Mouse (Mus musculus): ENCODE data around the gene Zfp524. TPM values are rescaled to one million over a fixed set of nuclear protein-coding genes. Genes with fewer than 3 reads are reported as not detected.

The Zfp524 gene
- total RNA-seq, 2 experiments from 2014 or later: 12.6 to 13.2 TPM

DNA sequence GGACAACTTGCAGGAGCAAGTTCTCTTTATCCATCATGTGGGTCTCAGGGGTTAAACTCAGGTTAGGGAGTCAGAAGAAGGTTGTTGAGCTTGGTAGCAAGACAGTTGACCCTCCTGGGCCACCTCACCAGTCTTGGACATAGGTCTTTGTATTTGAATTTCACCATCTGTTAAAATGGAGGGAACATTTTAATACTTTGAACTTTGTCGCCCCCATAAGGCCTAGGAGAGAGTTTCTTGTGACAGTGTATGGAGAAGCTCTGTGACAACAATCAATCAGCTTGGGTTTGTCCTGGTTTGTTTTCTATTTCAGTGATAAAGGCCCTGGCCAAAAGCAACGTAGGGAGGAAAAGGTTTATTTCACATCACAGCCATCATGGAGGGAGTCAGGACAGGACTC, 33.1 kb downstream of the Zfp524 start:
- no peak for DNase-seq

- DNase-seq: peak; percentile 88
Measured at GRCm38 (mm10) chr7:5051193-5052192, 37.3 kb downstream of the Zfp524 start, which contains the start of gene Zfp580. Gene Zfp580 (plus strand): TSS chr7:5051538.

GRCm38 (mm10) chr7:5052438-5052837, 38.2 kb downstream of the Zfp524 start:
- DNase-seq: no peak

DNA sequence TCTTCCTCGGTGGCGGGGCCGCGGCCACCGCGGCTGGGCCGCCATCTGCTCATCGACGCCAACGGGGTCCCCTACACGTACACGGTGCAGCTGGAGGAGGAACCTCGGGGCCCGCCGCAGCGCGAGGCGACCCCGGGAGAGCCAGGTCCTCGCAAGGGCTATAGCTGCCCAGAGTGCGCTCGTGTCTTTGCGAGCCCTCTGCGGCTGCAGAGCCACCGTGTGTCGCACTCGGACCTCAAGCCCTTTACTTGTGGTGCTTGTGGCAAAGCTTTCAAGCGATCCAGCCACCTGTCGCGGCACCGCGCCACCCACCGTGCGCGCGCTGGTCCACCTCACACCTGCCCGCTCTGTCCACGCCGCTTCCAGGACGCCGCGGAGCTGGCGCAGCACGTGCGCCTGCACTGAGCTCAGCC, 38.7 kb downstream of the Zfp524 start:
- no peak for DNase-seq

DNA sequence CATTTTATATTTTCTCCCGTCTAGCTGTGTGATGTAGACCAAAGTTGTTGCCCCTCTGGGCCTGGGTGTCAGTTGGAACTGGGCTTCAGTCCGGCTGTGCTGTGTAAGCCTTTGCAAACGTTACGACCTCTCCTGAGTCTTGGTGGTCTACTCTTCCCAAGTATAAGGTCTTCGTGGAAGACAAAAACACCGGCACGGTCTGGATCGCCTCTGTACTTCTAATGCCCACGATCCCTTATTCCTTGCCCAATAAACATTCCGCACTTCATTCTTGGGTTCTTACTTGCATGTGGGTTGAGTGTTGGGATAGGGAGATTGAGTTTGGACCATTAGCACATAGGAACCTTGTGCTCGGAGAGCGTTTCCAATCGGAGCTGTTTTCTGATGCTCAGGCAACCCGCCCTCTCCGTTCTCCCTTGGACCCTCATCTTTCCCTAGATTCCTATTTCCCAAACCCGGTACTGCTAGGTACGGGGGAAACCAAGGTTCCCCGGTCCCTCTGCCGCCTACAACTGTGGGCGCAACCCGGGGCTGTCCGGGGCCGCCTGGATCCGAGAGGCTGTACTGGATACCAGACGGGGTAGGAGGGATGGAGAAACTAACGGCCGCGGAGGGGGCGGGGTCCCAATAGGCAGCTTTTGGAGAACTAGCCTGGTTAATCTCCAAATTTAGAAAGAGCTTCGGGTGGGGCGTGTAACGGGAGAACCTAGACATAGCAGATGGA, 39.4 kb downstream of the Zfp524 start:
- no peak for DNase-seq

DNA sequence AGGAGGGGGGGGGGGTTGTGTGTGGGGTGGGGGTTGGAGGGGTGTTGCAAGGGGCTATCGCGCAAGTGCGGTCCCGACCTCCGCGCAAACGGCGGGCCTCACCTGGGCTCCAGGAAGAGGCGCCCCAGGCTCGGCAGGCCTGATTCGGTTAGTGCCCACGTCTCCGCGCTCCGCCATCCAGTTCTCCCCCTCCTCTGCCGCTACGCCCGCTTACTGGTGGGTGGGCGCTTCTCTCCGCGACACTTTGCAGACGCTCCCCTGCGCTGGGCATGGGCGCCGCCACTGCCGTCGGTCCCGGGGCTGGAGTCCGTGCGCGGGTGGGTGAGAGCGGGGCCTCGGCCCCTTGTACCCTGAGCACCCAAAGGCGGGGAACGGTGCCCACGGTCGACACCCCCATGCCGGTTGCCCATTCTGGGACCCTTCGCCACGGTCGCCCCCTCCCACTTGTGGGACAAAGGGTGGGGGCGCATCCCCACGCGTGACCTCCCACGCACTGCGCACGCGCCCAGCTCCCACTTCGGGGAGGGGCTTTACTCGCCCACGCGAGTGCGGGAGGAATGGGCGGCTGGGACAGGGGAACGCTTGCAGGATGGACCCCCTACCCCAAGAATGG, 42.5 kb downstream of the Zfp524 start:
- DNase-seq: no peak

GRCm38 (mm10) chr7:5057381-5057780, 43.2 kb downstream of the Zfp524 start:
- no peak for DNase-seq

DNA sequence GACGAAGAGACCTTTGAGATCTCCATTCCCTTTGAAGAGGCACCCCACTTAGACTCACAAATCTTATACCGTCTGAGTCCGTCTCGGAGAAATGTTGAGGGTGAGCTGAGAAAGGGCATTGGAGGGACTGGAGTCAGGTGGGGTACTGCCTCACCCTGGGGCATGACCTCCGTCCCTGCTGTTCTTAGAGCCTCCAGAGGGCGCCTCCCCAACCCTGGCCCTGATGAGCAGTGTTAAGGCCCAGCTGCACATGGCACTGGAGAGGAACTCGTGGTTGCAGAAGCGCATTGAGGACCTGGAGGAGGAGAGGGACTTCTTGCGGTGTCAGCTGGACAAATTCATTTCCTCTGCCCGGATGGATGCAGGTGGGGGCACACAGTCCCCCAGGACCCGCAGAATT, 43.6 kb downstream of the Zfp524 start:
- no peak for DNase-seq

GRCm38 (mm10) chr7:5058631-5059030, 44.4 kb downstream of the Zfp524 start:
- no peak for DNase-seq

DNA sequence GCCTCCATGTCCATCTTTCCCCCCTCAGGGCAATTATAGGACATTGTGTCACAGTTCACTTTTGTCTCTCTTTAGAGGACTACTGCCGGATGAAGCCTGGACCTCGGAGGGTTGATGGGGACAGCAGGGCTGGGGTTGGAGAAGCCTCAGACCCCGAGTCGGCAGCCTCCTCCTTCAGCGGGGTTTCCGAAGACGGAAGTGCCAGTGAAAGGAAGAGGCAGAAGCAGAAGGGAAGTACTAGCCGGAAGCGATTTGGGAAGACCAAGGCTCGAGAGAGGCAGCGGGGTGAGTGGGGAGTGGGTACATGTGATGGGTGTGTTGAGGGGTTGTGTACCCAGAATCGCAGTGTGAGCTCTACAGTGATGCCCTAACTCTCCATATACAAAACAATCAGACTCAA, 45.2 kb downstream of the Zfp524 start:
- no peak for DNase-seq

- DNase-seq: peak; percentile 83
Measured at GRCm38 (mm10) chr7:5060239-5060731, 46.1 kb downstream of the Zfp524 start.

GRCm38 (mm10) chr7:5060944-5061773, 46.9 kb downstream of the Zfp524 start:
- DNase-seq: peak; percentile 98

DNA sequence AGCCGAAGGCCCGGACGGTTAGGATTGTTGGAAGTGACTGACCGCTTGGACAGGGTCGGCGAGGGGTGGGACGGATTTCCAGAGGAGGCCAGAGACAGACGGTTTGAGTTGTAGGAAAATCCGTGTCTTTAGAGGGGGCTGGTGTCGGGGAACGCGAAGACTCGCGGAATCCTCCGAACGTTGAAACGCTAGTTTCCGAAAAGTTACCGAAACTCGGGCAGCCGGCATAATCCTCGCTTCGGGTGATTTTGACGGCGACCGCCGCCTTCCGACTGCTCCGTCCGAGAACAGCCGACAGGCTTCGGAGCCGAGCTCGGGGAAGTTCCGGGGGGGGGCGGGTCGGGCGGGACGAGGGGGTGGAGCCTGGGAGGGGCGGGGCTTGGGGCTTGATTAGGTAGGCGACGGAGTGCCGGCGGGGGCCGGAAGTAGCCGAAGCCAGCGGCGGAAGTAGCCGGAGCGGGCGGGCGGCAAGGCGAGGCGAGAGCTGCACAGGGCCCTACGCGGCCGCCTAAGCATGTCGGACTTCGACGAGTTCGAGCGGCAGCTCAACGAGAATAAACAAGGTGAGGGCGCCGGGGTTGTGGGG, 47.7 kb downstream of the Zfp524 start, which contains the start of gene U2af2:
Gene U2af2 (plus strand): TSS at position 370 of the 586 bp plus-strand sequence.
- DNase-seq: peak; percentile 97

DNA sequence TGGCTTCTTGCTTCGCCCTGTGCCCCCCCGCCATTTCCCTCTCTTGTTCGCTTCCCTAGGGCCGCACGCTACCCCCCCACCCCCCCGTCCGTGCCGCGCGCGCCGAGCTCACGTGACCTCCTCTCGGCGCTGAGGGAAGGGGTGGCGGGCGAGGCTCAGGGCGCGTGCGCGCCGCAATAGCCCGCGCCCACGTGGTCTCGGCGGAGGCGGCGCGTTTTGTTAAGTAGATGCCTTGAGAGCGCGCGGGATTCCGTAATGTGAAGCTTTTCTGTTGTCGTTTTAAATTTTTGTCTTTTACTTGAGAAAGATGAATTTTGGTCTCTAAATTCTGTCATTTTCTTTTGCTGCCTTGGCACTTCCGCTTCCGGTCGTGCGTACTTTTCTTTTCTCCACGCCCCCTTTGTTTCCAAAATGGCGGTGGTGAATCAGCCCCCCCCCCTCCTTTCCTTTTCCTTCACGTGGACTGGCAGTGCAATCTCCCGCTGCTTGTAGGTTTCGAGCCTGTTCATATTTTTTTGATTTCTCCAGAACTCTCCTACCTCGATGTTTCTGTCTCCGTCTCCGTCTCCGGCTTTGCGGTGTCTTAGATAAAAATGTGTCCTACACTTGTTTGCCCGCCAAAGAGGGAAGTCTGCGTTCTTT, 48.3 kb downstream of the Zfp524 start:
- DNase-seq: peak; percentile 75

DNA sequence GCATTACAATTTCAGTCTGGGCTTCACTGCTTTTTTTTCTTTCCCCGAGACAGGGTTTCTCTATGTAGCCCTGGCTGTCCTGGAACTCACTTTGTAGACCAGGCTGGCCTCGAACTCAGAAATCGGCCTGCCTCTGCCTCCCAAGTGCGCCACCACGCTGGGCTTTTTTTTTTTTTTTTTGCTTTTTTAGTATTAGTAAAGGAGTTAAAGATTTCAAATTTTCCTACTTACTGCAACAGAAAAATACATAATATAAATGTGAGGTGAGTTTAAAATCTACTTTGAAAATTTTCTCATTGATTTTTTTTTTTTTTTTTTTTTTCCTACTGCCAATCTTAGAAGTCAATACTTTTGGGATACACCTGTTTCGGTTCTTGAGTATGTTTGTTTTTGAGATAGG, 50.7 kb downstream of the Zfp524 start:
- DNase-seq: no peak

Other genes starting within 250 kb of the Zfp524 start
- gene Fam71e2, start 243.1 kb upstream of the Zfp524 start, total RNA-seq (2021): not detected
- under 1 TPM; 0.12 to 0.18 TPM for gene Il11, start 231.6 kb upstream of the Zfp524 start, total RNA-seq (2021)
- not detected for gene Tmem190, start 231.5 kb upstream of the Zfp524 start, total RNA-seq (2021)
- gene Tmem238, start 224.8 kb upstream of the Zfp524 start, total RNA-seq (2021): 10 to 100 TPM; 10.4 to 11.3 TPM
- gene Rpl28, start 221.5 kb upstream of the Zfp524 start, total RNA-seq (2021): 1,000 to 10,000 TPM; 1,057 to 1,113 TPM
- gene Ube2s, start 201.8 kb upstream of the Zfp524 start, total RNA-seq (2021): 100 to 1,000 TPM; 122 to 126 TPM
- gene Shisa7, start 169.7 kb upstream of the Zfp524 start, total RNA-seq (2021): 1 to 10 TPM; 1.3 to 3.1 TPM
- 10 to 100 TPM in 1 of 2 experiments, 1 to 10 TPM in 1; 6.8 to 13.3 TPM for gene Isoc2b, start 144.2 kb upstream of the Zfp524 start, total RNA-seq (2021)
- gene Isoc2a, start 137.3 kb upstream of the Zfp524 start, total RNA-seq (2021): 10 to 100 TPM; 52.8 to 56.8 TPM
- not detected for gene Gm36210, start 107.9 kb upstream of the Zfp524 start, total RNA-seq (2021)
- gene Zfp628, start 99.2 kb upstream of the Zfp524 start, total RNA-seq (2021): 10 to 100 TPM; 14.7 to 16.4 TPM
- 1 to 10 TPM; 5.5 to 8.5 TPM for gene Nat14, start 92.4 kb upstream of the Zfp524 start, total RNA-seq (2021)
- 1 to 10 TPM; 5.9 to 6.9 TPM for gene Ssc5d, start 88.6 kb upstream of the Zfp524 start, total RNA-seq (2021)
- gene Sbk2, start 50.0 kb upstream of the Zfp524 start, total RNA-seq (2021): 1 to 10 TPM; 1.6 to 3.1 TPM
- under 1 TPM; 0.24 to 0.30 TPM for gene Sbk3, start 43.2 kb upstream of the Zfp524 start, total RNA-seq (2021)
- gene Zfp579, start 18.3 kb upstream of the Zfp524 start, total RNA-seq (2021): 10 to 100 TPM; 16.0 to 19.9 TPM
- gene Fiz1, start 282 bp downstream of the Zfp524 start, total RNA-seq (2021): 10 to 100 TPM; 24.4 to 27.7 TPM
- gene Gm44973, start 1.1 kb downstream of the Zfp524 start, total RNA-seq (2021): not detected
- gene Zfp865, start 6.0 kb downstream of the Zfp524 start, total RNA-seq (2021): 10 to 100 TPM; 22.9 to 30.0 TPM
- gene Ccdc106, start 6.1 kb downstream of the Zfp524 start, total RNA-seq (2021): 1 to 10 TPM; 2.1 to 2.6 TPM
- gene 4632433K11Rik, start 19.7 kb downstream of the Zfp524 start, total RNA-seq (2021): not detected
- gene Zfp784, start 24.0 kb downstream of the Zfp524 start, total RNA-seq (2021): 1 to 10 TPM; 5.7 to 7.3 TPM
- gene Zfp580, start 37.1 kb downstream of the Zfp524 start, total RNA-seq (2021): 10 to 100 TPM; 11.4 to 13.1 TPM
- gene U2af2, start 47.7 kb downstream of the Zfp524 start, total RNA-seq (2021): 100 to 1,000 TPM; 142 to 161 TPM
- gene Epn1, start 65.8 kb downstream of the Zfp524 start, total RNA-seq (2021): 100 to 1,000 TPM; 144 to 150 TPM
- not detected for gene Rfpl4, start 102.5 kb downstream of the Zfp524 start, total RNA-seq (2021)
- gene Rasl2-9, start 111.5 kb downstream of the Zfp524 start, total RNA-seq (2021): 1 to 10 TPM; 2.2 to 3.1 TPM
- gene Vmn1r55, start 135.3 kb downstream of the Zfp524 start, total RNA-seq (2021): not detected
- not detected for gene Vmn1r56, start 182.3 kb downstream of the Zfp524 start, total RNA-seq (2021)
- gene Vmn1r57, start 204.1 kb downstream of the Zfp524 start, total RNA-seq (2021): not detected